Mouse (Mus musculus) CH12.LX (cell line): ENCODE data around the gene Zfp777.

Source experiments
- BHLHE40 ChIP-seq: IDR thresholded peaks from 2 replicates; pipeline ENCODE4 v1.6.1; 2011; ENCODE audit warnings: mild to moderate bottlenecking, low read depth, low read length, improper control_type of control experiment
- CTCF ChIP-seq, 2 experiments: IDR thresholded peaks in 1 of 2; conservative IDR thresholded peaks in 1 of 2; 2 replicates each; pipeline ENCODE4 v1.5.1; 2011 to 2012; ENCODE audit warnings: low read depth in 2 of 2, low read length in 2 of 2, improper control_type of control experiment in 1 of 2, inconsistent platforms in 1 of 2, mild to moderate bottlenecking in 1 of 2, moderate library complexity in 1 of 2
- EP300 ChIP-seq: IDR thresholded peaks from 2 replicates; pipeline ENCODE4 v1.6.1; 2011; ENCODE audit warnings: low read length, improper control_type of control experiment
- MAX ChIP-seq: IDR thresholded peaks from 2 replicates; pipeline ENCODE4 v1.6.1; 2011; ENCODE audit warnings: low read length, improper control_type of control experiment
- TCF12 ChIP-seq: IDR thresholded peaks from 2 replicates; pipeline ENCODE4 v1.6.1; 2014; ENCODE audit warnings: low read depth, mild to moderate bottlenecking, inconsistent platforms, low read length, improper control_type of control experiment

- TF ChIP-seq CTCF (conservative IDR thresholded peaks at IDR 0.05 in 1 of 2, IDR thresholded peaks at IDR 0.05 in 1 of 2; ENCODE audit: low read depth in 2 of 2, low read length in 2 of 2): no peak
- TF ChIP-seq MAX: no peak
- TF ChIP-seq BHLHE40: no peak
- TF ChIP-seq EP300: no peak
- TF ChIP-seq TCF12: no peak
These were observed 12.2 kb upstream of the Zfp777 start for GRCm38 (mm10) chr6:48060895-48061294.
